Mouse (Mus musculus): ENCODE measurements at regions not wholly inside any gene's neighbourhood (a gene's known extent, or its start where the extent isn't known, plus 50 kb on each side); places are given as distances from the start of the nearest gene placed in this dataset.

DNA sequence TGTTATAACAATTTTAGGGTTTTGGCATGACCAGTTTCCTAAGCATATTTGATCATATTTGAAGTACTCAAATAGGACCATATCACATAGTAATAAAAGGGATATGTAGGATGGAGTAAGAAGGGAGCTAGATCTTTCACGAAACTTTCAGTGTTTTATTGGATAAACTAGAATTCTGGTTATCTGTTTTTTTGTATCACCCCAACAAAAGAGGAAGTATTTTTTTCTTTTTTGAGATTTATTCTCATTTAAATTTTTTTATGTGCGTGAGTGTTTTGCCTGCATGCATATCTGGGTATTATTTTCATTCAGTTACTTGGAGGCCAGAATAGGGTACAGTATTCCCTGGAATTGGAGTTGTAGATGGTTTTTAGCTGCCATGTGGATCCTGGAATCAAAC, 50.3 kb upstream of the P2ry10 start:
- no peak for TF ChIP-seq CTCF (IDR thresholded peaks at IDR 0.05; ENCODE audit: low read depth)
- TF ChIP-seq EP300 (IDR thresholded peaks at IDR 0.05; ENCODE audit: low read depth): no peak
